Mouse (Mus musculus) limb, embryonic 13.5 days (tissue): Measurements from ENCODE around the gene Gm8082. TPM values are rescaled to one million over a fixed set of nuclear protein-coding genes. Genes with fewer than 3 reads are reported as not detected.
"Not testable (repeated sequence)": the region's sequence is repeated elsewhere in the genome, so short reads cannot be mapped to it uniquely, and the experiment has no call there.

Experiments used
- ATAC-seq: fragments of 200-750 bp; cut with Nextera tagmentation; 2 replicates; pipeline ENCODE4 v1.8.0; 2017; ENCODE audit warnings: low read depth, moderate number of reproducible peaks, moderate TSS enrichment; ENCODE audit not compliant: low FRiP score
- H3K27ac ChIP-seq: fragments of 300-500 bp; sonication (generic); 2 replicates; pipeline ENCODE4 v1.5.1; 2015; ENCODE audit warnings: inconsistent platforms, mild to moderate bottlenecking, moderate library complexity
- H3K27me3 ChIP-seq: fragments of 300-500 bp; sonication (generic); 2 replicates; pipeline ENCODE4 v1.6.1; 2015; ENCODE audit warnings: mild to moderate bottlenecking, inconsistent platforms
- H3K36me3 ChIP-seq: fragments of 300-500 bp; sonication (generic); 2 replicates; pipeline ENCODE4 v1.6.1; 2015; ENCODE audit warnings: inconsistent platforms, mild to moderate bottlenecking, moderate library complexity
- H3K4me1 ChIP-seq: fragments of 300-500 bp; sonication (generic); 2 replicates; pipeline ENCODE4 v1.6.1; 2015; ENCODE audit warnings: inconsistent platforms
- H3K4me2 ChIP-seq: fragments of 300-500 bp; sonication (generic); replicated peaks from 2 replicates; pipeline ENCODE4 v1.6.1; 2015; ENCODE audit warnings: inconsistent platforms, mild to moderate bottlenecking, moderate library complexity
- H3K4me3 ChIP-seq: fragments of 300-500 bp; sonication (generic); 2 replicates; pipeline ENCODE4 v1.5.1; 2015; ENCODE audit warnings: moderate library complexity, mild to moderate bottlenecking, inconsistent platforms
- H3K9ac ChIP-seq: fragments of 300-500 bp; sonication (generic); 2 replicates; pipeline ENCODE4 v1.6.1; 2015; ENCODE audit warnings: mild to moderate bottlenecking, inconsistent platforms
- H3K9me3 ChIP-seq: fragments of 300-500 bp; sonication (generic); 2 replicates; pipeline ENCODE4 v1.6.1; 2016; ENCODE audit warnings: inconsistent platforms
- WGBS: fragments of 180-500 bp; shearing (Covaris S2); methylation state at CpG from one replicate; pipeline ENCODE4 v1.1.7; 2015; 5-methylcytosine and 5-hydroxymethylcytosine counted together
- polyA plus RNA-seq: library from polyadenylated mRNA; unstranded; fragments of >200 nt; fragmentation: Nextera tagmentation; extraction: Ambion mirVana; gene quantifications from 2 replicates; pipeline ENCODE4 v1.2.1, GENCODE M21; 2015

Gene Gm8082
- not detected in 2 replicates for polyA plus RNA-seq

DNA sequence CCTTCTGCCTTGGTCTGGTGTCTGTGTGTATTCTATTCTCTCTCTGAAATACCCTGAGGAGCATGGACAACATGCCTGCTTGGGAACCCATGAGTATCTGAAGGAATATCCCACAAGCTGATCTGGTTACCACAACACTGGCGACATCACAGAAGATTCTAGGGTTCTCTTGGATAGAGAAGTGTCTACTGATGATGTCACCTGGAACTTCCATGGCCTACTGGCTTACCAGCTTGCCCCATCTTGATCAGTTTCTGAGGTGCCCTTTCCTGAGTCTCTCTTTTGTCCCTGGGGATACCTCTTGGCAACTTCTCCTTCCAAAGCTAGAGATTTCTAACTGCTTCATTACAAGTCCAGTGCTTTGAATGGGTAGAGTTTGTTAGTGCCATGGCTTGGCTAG is at the start of gene Gm8082:
Gm8082 (minus strand) TSS at position 101 of the 400 bp plus-strand sequence.
- 80% methylated on average over 1 of the region's 1 CpGs for WGBS
- not testable (repeated sequence) for H3K9me3 ChIP-seq, H3K27me3 ChIP-seq, H3K4me2 ChIP-seq, H3K36me3 ChIP-seq, H3K27ac ChIP-seq, H3K4me3 ChIP-seq, H3K4me1 ChIP-seq, H3K9ac ChIP-seq, ATAC-seq

DNA sequence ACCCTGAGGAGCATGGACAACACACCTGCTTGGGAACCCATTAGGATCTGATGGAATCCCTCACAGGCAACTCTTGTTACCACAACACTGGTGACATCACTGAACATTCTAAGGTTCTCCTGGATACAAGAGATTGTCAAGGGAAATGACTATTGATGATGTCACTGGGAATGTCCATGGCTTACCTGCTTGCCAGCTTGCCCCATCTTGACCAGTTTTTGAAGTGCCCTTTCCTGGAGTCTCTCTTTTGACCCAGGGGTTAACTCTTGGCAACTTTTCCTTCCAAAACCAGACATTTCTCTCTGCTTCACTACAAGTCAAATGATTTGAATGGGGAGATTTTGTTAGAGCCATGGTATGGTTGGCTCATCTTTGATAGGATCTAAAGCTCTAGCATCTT is 22.1 kb upstream of the Gm8082 start, which contains the start of gene Gm10376:
Gm10376 (minus strand) TSS at position 101 of the 400 bp plus-strand sequence.
- H3K27me3 ChIP-seq, H3K36me3 ChIP-seq: not testable (repeated sequence)

More for the DNA sequence above, 22.1 kb upstream of the Gm8082 start, which contains the start of gene Gm10376:
- H3K4me3 ChIP-seq, H3K9ac ChIP-seq, H3K4me2 ChIP-seq, H3K27ac ChIP-seq, ATAC-seq, H3K9me3 ChIP-seq, H3K4me1 ChIP-seq: not testable (repeated sequence)

Other genes starting within 250 kb of the Gm8082 start
- not detected in 2 replicates for gene Gm3015, start 224.8 kb downstream of the Gm8082 start, polyA plus RNA-seq
- not detected in 2 replicates for gene Gm10377, start 195.6 kb downstream of the Gm8082 start, polyA plus RNA-seq
- gene Gm21977, start 140.1 kb downstream of the Gm8082 start, polyA plus RNA-seq, result not detected in 2 replicates
- gene Gm10376, start 22.0 kb upstream of the Gm8082 start, polyA plus RNA-seq, result not detected in 2 replicates
- gene Gm8094, start 83.0 kb upstream of the Gm8082 start, polyA plus RNA-seq, result not detected in 2 replicates
- gene Gm8104, start 107.0 kb upstream of the Gm8082 start, polyA plus RNA-seq, result 0.08 TPM in 1 of 2 replicates, not detected in the other
- gene Gm7233, start 186.2 kb upstream of the Gm8082 start, polyA plus RNA-seq, result not detected in 2 replicates
- not detected in 2 replicates for gene Gm8122, start 241.7 kb upstream of the Gm8082 start, polyA plus RNA-seq